Mouse (Mus musculus) intestine, embryonic 14.5 days (tissue): ENCODE measurements around the gene Paqr8. TPM values are rescaled to one million over a fixed set of nuclear protein-coding genes. Genes with fewer than 3 reads are reported as not detected.

Experiments used
- ATAC-seq: fragments of 200-750 bp; cut with Nextera tagmentation; replicated peaks from 2 replicates; pipeline ENCODE4 v1.8.0; 2017; ENCODE audit warnings: low read depth, moderate number of reproducible peaks, moderate TSS enrichment, moderate library complexity; ENCODE audit not compliant: low FRiP score, low TSS enrichment
- DNase-seq: peaks from one replicate; pipeline ENCODE4 v3.0.0-alpha.2; 2018; ENCODE audit warnings: low spot score
- H3K27ac ChIP-seq: fragments of 300-500 bp; sonication (generic); 2 replicates; pipeline ENCODE4 v1.5.1; 2014; ENCODE audit warnings: low read depth, mild to moderate bottlenecking, control low read depth
- H3K27me3 ChIP-seq: fragments of 300-500 bp; sonication (generic); replicated peaks from 2 replicates; pipeline ENCODE4 v1.6.1; 2014; ENCODE audit warnings: low read length, control low read depth; ENCODE audit not compliant: control insufficient read depth, insufficient read depth
- H3K36me3 ChIP-seq: fragments of 300-500 bp; sonication (generic); 2 replicates; pipeline ENCODE4 v1.6.1; 2014; ENCODE audit warnings: low read length, control low read depth; ENCODE audit not compliant: control insufficient read depth, insufficient read depth
- H3K4me1 ChIP-seq: fragments of 300-500 bp; sonication (generic); replicated peaks from 2 replicates; pipeline ENCODE4 v1.6.1; 2014; ENCODE audit warnings: low read length, control low read depth, mixed read lengths; ENCODE audit not compliant: control insufficient read depth, insufficient read depth
- H3K4me2 ChIP-seq: fragments of 300-500 bp; sonication (generic); 2 replicates; pipeline ENCODE4 v1.6.1; 2014; ENCODE audit warnings: low read length
- H3K4me3 ChIP-seq: fragments of 300-500 bp; sonication (generic); 2 replicates; pipeline ENCODE4 v1.5.1; 2014; ENCODE audit warnings: low read depth, low read length, control low read depth, mixed read lengths
- H3K9ac ChIP-seq: fragments of 300-500 bp; sonication (generic); 2 replicates; pipeline ENCODE4 v1.6.1; 2014; ENCODE audit warnings: mild to moderate bottlenecking, low read length
- H3K9me3 ChIP-seq: fragments of 300-500 bp; sonication (generic); 2 replicates; pipeline ENCODE4 v1.6.1; 2016; ENCODE audit warnings: low read length, control low read depth; ENCODE audit not compliant: control insufficient read depth
- WGBS: fragments of 180-500 bp; shearing (Covaris S2); extraction: QIAGEN DNeasy Blood & Tissue Kit; methylation state at CpG from one replicate; pipeline ENCODE4 v1.1.7; 2014; 5-methylcytosine and 5-hydroxymethylcytosine counted together
- polyA plus RNA-seq: library from polyadenylated mRNA; unstranded; fragments of >200 nt; fragmentation: Nextera tagmentation; extraction: Ambion mirVana; gene quantifications from 2 replicates; pipeline ENCODE4 v1.2.1, GENCODE M21; 2014

The Paqr8 gene
- polyA plus RNA-seq, 1 experiment from 2014 or later: 10.1 TPM

- no peak overlapping the region for H3K4me2 ChIP-seq
- no peak overlapping the region for H3K27ac ChIP-seq
- no peak overlapping the region for H3K4me3 ChIP-seq
- no peak for ATAC-seq
- DNase-seq: no peak
- H3K9me3 ChIP-seq: no peaks in the 10 kb centered on the region
- no peak overlapping the region for H3K9ac ChIP-seq
- no peaks in the 10 kb centered on the region for H3K36me3 ChIP-seq
- H3K27me3 ChIP-seq: no peaks in the 10 kb centered on the region
- 79% methylated on average over 5 of the region's 5 CpGs for WGBS
- H3K4me1 ChIP-seq: peaks cover 3% of the 10 kb centered on the region; the same call in 1 of the 2 replicates
These were observed 17.9 kb upstream of the Paqr8 start for GRCm38 (mm10) chr1:20872496-20872895.

GRCm38 (mm10) chr1:20874061-20874460 is 16.3 kb upstream of the Paqr8 start:
- no peak overlapping the region for H3K9ac ChIP-seq
- no peak overlapping the region for H3K4me3 ChIP-seq
- no peaks in the 10 kb centered on the region for H3K36me3 ChIP-seq
- ATAC-seq: no peak
- no peak overlapping the region for H3K27ac ChIP-seq
- no peaks in the 10 kb centered on the region for H3K27me3 ChIP-seq
- no peaks in the 10 kb centered on the region for H3K9me3 ChIP-seq
- no peak for DNase-seq
- H3K4me2 ChIP-seq: no peak overlapping the region
- H3K4me1 ChIP-seq: no peaks in the 10 kb centered on the region
- 92% methylated on average over 6 of the region's 6 CpGs for WGBS

GRCm38 (mm10) chr1:20877355-20877754 is 13.1 kb upstream of the Paqr8 start:
- H3K4me2 ChIP-seq: no peak overlapping the region
- ATAC-seq: no peak
- no peak overlapping the region for H3K27ac ChIP-seq
- H3K36me3 ChIP-seq: no peaks in the 10 kb centered on the region
- no peaks in the 10 kb centered on the region for H3K4me1 ChIP-seq
- H3K9ac ChIP-seq: no peak overlapping the region
- no peak for DNase-seq
- H3K4me3 ChIP-seq: no peak overlapping the region
- no peaks in the 10 kb centered on the region for H3K27me3 ChIP-seq
- no peaks in the 10 kb centered on the region for H3K9me3 ChIP-seq

GRCm38 (mm10) chr1:20879361-20879760 is 11.0 kb upstream of the Paqr8 start:
- 89% methylated on average over 4 of the region's 4 CpGs for WGBS
- DNase-seq: no peak
- H3K9me3 ChIP-seq: no peaks in the 10 kb centered on the region
- H3K9ac ChIP-seq: no peak overlapping the region
- H3K36me3 ChIP-seq: no peaks in the 10 kb centered on the region
- no peak for ATAC-seq
- no peaks in the 10 kb centered on the region for H3K4me1 ChIP-seq
- no peak overlapping the region for H3K27ac ChIP-seq
- no peaks in the 10 kb centered on the region for H3K27me3 ChIP-seq
- no peak overlapping the region for H3K4me3 ChIP-seq
- no peak overlapping the region for H3K4me2 ChIP-seq

GRCm38 (mm10) chr1:20883079-20883478 is 7.3 kb upstream of the Paqr8 start:
- no peak for DNase-seq
- Histone ChIP-seq H3K4me1 (no peaks in the 10 kb centered on the region), H3K9me3 (no peaks in the 10 kb centered on the region), H3K27ac (no peak overlapping the region), H3K36me3 (no peaks in the 10 kb centered on the region), H3K9ac (no peak overlapping the region), H3K27me3 (no peaks in the 10 kb centered on the region), H3K4me3 (no peak overlapping the region), H3K4me2 (no peak overlapping the region)
- WGBS: 91% methylated on average over 4 of the region's 4 CpGs
- no peak for ATAC-seq

- H3K27me3 ChIP-seq: no peaks in the 10 kb centered on the region
- H3K27ac ChIP-seq: peak overlapping the region; percentile 69
- no peaks in the 10 kb centered on the region for H3K9me3 ChIP-seq
- peak overlapping the region; percentile 61 for H3K4me3 ChIP-seq
- 23% methylated on average over 16 of the region's 16 CpGs for WGBS
- H3K9ac ChIP-seq: peak overlapping the region; percentile 58
- H3K36me3 ChIP-seq: no peaks in the 10 kb centered on the region
- DNase-seq: no peak
- peaks cover 7% of the 10 kb centered on the region for H3K4me1 ChIP-seq
- ATAC-seq: peak; percentile 30
- H3K4me2 ChIP-seq: peak overlapping the region; percentile 59
These were observed 566 bp upstream of the Paqr8 start for GRCm38 (mm10) chr1:20889677-20890403.

- no peaks in the 10 kb centered on the region for H3K9me3 ChIP-seq
- H3K4me3 ChIP-seq: peak overlapping the region; percentile 61
- peak overlapping the region; percentile 58 for H3K9ac ChIP-seq
- no peaks in the 10 kb centered on the region for H3K36me3 ChIP-seq
- no peaks in the 10 kb centered on the region for H3K27me3 ChIP-seq
- H3K4me2 ChIP-seq: peak overlapping the region; percentile 59
- 1% methylated on average over 20 of the region's 20 CpGs for WGBS
- DNase-seq (no peak), ATAC-seq (peak; percentile 85)
- peaks cover 7% of the 10 kb centered on the region for H3K4me1 ChIP-seq
- H3K27ac ChIP-seq: peak overlapping the region; percentile 69; the same call in 1 of the 2 replicates
These were observed 564 bp downstream of the Paqr8 start for GRCm38 (mm10) chr1:20890941-20891399.

- H3K4me1 ChIP-seq: peaks cover 7% of the 10 kb centered on the region
- H3K27me3 ChIP-seq: no peaks in the 10 kb centered on the region
- no peak overlapping the region for H3K4me3 ChIP-seq
- no peak overlapping the region for H3K4me2 ChIP-seq
- no peak for ATAC-seq
- WGBS: 75% methylated on average over 5 of the region's 5 CpGs
- H3K9ac ChIP-seq: no peak overlapping the region
- H3K36me3 ChIP-seq: no peaks in the 10 kb centered on the region
- no peak overlapping the region for H3K27ac ChIP-seq
- H3K9me3 ChIP-seq: no peaks in the 10 kb centered on the region
- DNase-seq: no peak
These were observed 2.7 kb downstream of the Paqr8 start for GRCm38 (mm10) chr1:20893059-20893458.

GRCm38 (mm10) chr1:20898391-20898790 is 8.0 kb downstream of the Paqr8 start:
- H3K27me3 ChIP-seq: no peaks in the 10 kb centered on the region
- no peak overlapping the region for H3K9ac ChIP-seq
- no peak for DNase-seq
- H3K4me3 ChIP-seq: no peak overlapping the region
- no peaks in the 10 kb centered on the region for H3K9me3 ChIP-seq
- WGBS: 43% methylated on average over 9 of the region's 9 CpGs
- no peak overlapping the region for H3K4me2 ChIP-seq
- no peak for ATAC-seq
- no peak overlapping the region for H3K27ac ChIP-seq
- H3K36me3 ChIP-seq: no peaks in the 10 kb centered on the region
- peaks cover 8% of the 10 kb centered on the region; the same call in 1 of the 2 replicates for H3K4me1 ChIP-seq
